Mouse (Mus musculus): ENCODE data around the gene Gtf2f1. TPM values are rescaled to one million over a fixed set of nuclear protein-coding genes. Genes with fewer than 3 reads are reported as not detected.

Gtf2f1 gene
- 92.3 TPM for polyA plus RNA-seq (2017; shearing (Covaris generic))

GRCm38 (mm10) chr17:57011236-57012141 is at the start of gene Gtf2f1, which contains the start of gene Gm17949:
Gene Gtf2f1 (minus strand): TSS chr17:57011288.
Gene Gm17949 (plus strand): TSS chr17:57011469.

GRCm38 (mm10) chr17:57059486-57059977 is 48.4 kb upstream of the Gtf2f1 start, which contains the start of gene Slc25a23:
Gene Slc25a23 (minus strand): TSS chr17:57059863.

GRCm38 (mm10) chr17:57058891-57059485 is 47.9 kb upstream of the Gtf2f1 start, which contains the start of gene Crb3:
Gene Crb3 (plus strand): TSS chr17:57059105.

GRCm38 (mm10) chr17:57041554-57041953 is 30.5 kb upstream of the Gtf2f1 start, which contains the start of gene Slc25a41:
Gene Slc25a41 (minus strand): TSS chr17:57041654.

GRCm38 (mm10) chr17:57030931-57031660 is 20.0 kb upstream of the Gtf2f1 start, which contains the start of gene Khsrp:
Gene Khsrp (minus strand): TSS chr17:57031522.

GRCm38 (mm10) chr17:56999968-57000609 is 11.0 kb downstream of the Gtf2f1 start, which contains the start of gene Pspn:
Gene Pspn (minus strand): TSS chr17:57000018.

GRCm38 (mm10) chr17:56997029-56997667 is 13.9 kb downstream of the Gtf2f1 start, which contains the start of gene Alkbh7:
Gene Alkbh7 (plus strand): TSS chr17:56997339.

GRCm38 (mm10) chr17:56990115-56990746 is 20.9 kb downstream of the Gtf2f1 start, which contains the start of gene Clpp:
Gene Clpp (plus strand): TSS chr17:56990305.

GRCm38 (mm10) chr17:56982013-56982412 is 29.1 kb downstream of the Gtf2f1 start, which contains the start of gene Acer1:
Gene Acer1 (minus strand): TSS chr17:56982126.

Other genes with a start within 250 kb of the Gtf2f1 start
- gene Dus3l, start 246.5 kb downstream of the Gtf2f1 start, polyA plus RNA-seq (2017; shearing (Covaris generic)) = 56.0 TPM
- 1.6 TPM for gene Prr22, start 241.0 kb downstream of the Gtf2f1 start, polyA plus RNA-seq (2017; shearing (Covaris generic))
- 1.5 TPM for gene Rfx2, start 180.3 kb downstream of the Gtf2f1 start, polyA plus RNA-seq (2017; shearing (Covaris generic))
- not detected for gene Acsbg2, start 136.8 kb downstream of the Gtf2f1 start, polyA plus RNA-seq (2017; shearing (Covaris generic))
- not detected for gene 1700061G19Rik, start 135.8 kb downstream of the Gtf2f1 start, polyA plus RNA-seq (2017; shearing (Covaris generic))
- gene Mllt1, start 75.9 kb downstream of the Gtf2f1 start, polyA plus RNA-seq (2017; shearing (Covaris generic)) = 4.7 TPM
- not detected for gene Acer1, start 29.2 kb downstream of the Gtf2f1 start, polyA plus RNA-seq (2017; shearing (Covaris generic))
- 79.5 TPM for gene Clpp, start 21.0 kb downstream of the Gtf2f1 start, polyA plus RNA-seq (2017; shearing (Covaris generic))
- 43.6 TPM for gene Alkbh7, start 13.9 kb downstream of the Gtf2f1 start, polyA plus RNA-seq (2017; shearing (Covaris generic))
- 1.0 TPM for gene Pspn, start 11.3 kb downstream of the Gtf2f1 start, polyA plus RNA-seq (2017; shearing (Covaris generic))
- 0.67 TPM for gene Gm17949, start 181 bp upstream of the Gtf2f1 start, polyA plus RNA-seq (2017; shearing (Covaris generic))
- 9.0 TPM for gene Khsrp, start 20.2 kb upstream of the Gtf2f1 start, polyA plus RNA-seq (2017; shearing (Covaris generic))
- not detected for gene Slc25a41, start 30.4 kb upstream of the Gtf2f1 start, polyA plus RNA-seq (2017; shearing (Covaris generic))
- gene Crb3, start 47.8 kb upstream of the Gtf2f1 start, polyA plus RNA-seq (2017; shearing (Covaris generic)) = 1.2 TPM
- gene Slc25a23, start 48.6 kb upstream of the Gtf2f1 start, polyA plus RNA-seq (2017; shearing (Covaris generic)) = 3.2 TPM
- gene Dennd1c, start 67.2 kb upstream of the Gtf2f1 start, polyA plus RNA-seq (2017; shearing (Covaris generic)) = 333 TPM
- gene Tubb4a, start 76.5 kb upstream of the Gtf2f1 start, polyA plus RNA-seq (2017; shearing (Covaris generic)) = 2.2 TPM
- gene Tnfsf9, start 94.0 kb upstream of the Gtf2f1 start, polyA plus RNA-seq (2017; shearing (Covaris generic)) = 10.5 TPM
- gene Cd70, start 138.5 kb upstream of the Gtf2f1 start, polyA plus RNA-seq (2017; shearing (Covaris generic)) = 1.0 TPM
- gene Tnfsf14, start 182.9 kb upstream of the Gtf2f1 start, polyA plus RNA-seq (2017; shearing (Covaris generic)) = 10.2 TPM
- gene C3, start 216.8 kb upstream of the Gtf2f1 start, polyA plus RNA-seq (2017; shearing (Covaris generic)) = 2.6 TPM
- gene Gpr108, start 237.2 kb upstream of the Gtf2f1 start, polyA plus RNA-seq (2017; shearing (Covaris generic)) = 91.3 TPM
- gene Trip10, start 238.2 kb upstream of the Gtf2f1 start, polyA plus RNA-seq (2017; shearing (Covaris generic)) = 5.4 TPM